Mouse (Mus musculus) neural tube, embryonic 13.5 days (tissue): Measurements from ENCODE around the gene Akr1b3. TPM values are rescaled to one million over a fixed set of nuclear protein-coding genes. Genes with fewer than 3 reads are reported as not detected.

Experiments
- ATAC-seq: fragments of 200-750 bp; cut with Nextera tagmentation; 2 replicates; pipeline ENCODE4 v1.8.0; 2017; ENCODE audit warnings: low read depth, mild to moderate bottlenecking, moderate TSS enrichment, moderate library complexity
- H3K27ac ChIP-seq: fragments of 300-500 bp; sonication (generic); replicated peaks from 2 replicates; pipeline ENCODE4 v1.5.1; 2015; ENCODE audit warnings: moderate library complexity, mild to moderate bottlenecking, inconsistent platforms
- H3K27me3 ChIP-seq: fragments of 300-500 bp; sonication (generic); 2 replicates; pipeline ENCODE4 v1.6.1; 2015; ENCODE audit warnings: mild to moderate bottlenecking, inconsistent platforms
- H3K36me3 ChIP-seq: fragments of 300-500 bp; sonication (generic); 2 replicates; pipeline ENCODE4 v1.6.1; 2015; ENCODE audit warnings: mild to moderate bottlenecking, inconsistent platforms
- H3K4me1 ChIP-seq: fragments of 300-500 bp; sonication (generic); replicated peaks from 2 replicates; pipeline ENCODE4 v1.6.1; 2015; ENCODE audit warnings: inconsistent platforms
- H3K4me2 ChIP-seq: fragments of 300-500 bp; sonication (generic); 2 replicates; pipeline ENCODE4 v1.6.1; 2015; ENCODE audit warnings: inconsistent platforms, mild to moderate bottlenecking, moderate library complexity
- H3K4me3 ChIP-seq: fragments of 300-500 bp; sonication (generic); 2 replicates; pipeline ENCODE4 v1.5.1; 2015; ENCODE audit warnings: mild to moderate bottlenecking, inconsistent platforms
- H3K9ac ChIP-seq: fragments of 300-500 bp; sonication (generic); 2 replicates; pipeline ENCODE4 v1.6.1; 2015; ENCODE audit warnings: moderate library complexity, mild to moderate bottlenecking, inconsistent platforms
- H3K9me3 ChIP-seq: fragments of 300-500 bp; sonication (generic); 2 replicates; pipeline ENCODE4 v1.6.1; 2016; ENCODE audit warnings: inconsistent platforms
- WGBS: fragments of 180-500 bp; shearing (Covaris S2); methylation state at CpG from one replicate; pipeline ENCODE4 v1.1.7; 2015; 5-methylcytosine and 5-hydroxymethylcytosine counted together
- polyA plus RNA-seq: library from polyadenylated mRNA; unstranded; fragments of >200 nt; fragmentation: Nextera tagmentation; extraction: Ambion mirVana; gene quantifications from 2 replicates; pipeline ENCODE4 v1.2.1, GENCODE M21; 2015

Gene Akr1b3
- polyA plus RNA-seq, 1 experiment from 2014 or later, result 109 TPM

DNA sequence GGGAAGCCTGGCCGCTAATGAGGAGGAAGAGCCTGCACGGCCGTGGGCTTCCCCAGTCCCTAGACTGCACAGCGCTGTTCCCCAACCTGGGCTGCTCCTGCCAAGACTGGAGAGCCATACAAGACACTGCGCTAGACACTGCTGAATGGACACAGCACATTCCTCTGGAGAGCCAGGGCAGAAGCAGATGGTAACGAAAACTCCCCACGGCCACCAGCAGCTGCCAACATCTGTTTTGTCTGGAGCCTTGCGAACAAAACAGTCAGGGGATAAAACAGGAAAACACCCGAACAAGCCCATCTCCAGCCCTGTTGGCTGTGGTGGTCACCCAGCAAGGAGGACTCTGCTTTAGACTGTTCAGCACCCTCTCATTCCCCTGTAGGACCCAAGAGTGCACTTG lies 3.9 kb downstream of the Akr1b3 start:
- Histone ChIP-seq H3K36me3 (peaks cover 40% of the 10 kb centered on the region), H3K27ac (no peak overlapping the region), H3K4me2 (no peak overlapping the region), H3K4me1 (peaks cover 26% of the 10 kb centered on the region), H3K27me3 (no peaks in the 10 kb centered on the region), H3K9me3 (no peaks in the 10 kb centered on the region), H3K9ac (no peak overlapping the region), H3K4me3 (no peak overlapping the region)
- WGBS, result 78% methylated on average over 9 of the region's 9 CpGs
- ATAC-seq, result no peak

DNA sequence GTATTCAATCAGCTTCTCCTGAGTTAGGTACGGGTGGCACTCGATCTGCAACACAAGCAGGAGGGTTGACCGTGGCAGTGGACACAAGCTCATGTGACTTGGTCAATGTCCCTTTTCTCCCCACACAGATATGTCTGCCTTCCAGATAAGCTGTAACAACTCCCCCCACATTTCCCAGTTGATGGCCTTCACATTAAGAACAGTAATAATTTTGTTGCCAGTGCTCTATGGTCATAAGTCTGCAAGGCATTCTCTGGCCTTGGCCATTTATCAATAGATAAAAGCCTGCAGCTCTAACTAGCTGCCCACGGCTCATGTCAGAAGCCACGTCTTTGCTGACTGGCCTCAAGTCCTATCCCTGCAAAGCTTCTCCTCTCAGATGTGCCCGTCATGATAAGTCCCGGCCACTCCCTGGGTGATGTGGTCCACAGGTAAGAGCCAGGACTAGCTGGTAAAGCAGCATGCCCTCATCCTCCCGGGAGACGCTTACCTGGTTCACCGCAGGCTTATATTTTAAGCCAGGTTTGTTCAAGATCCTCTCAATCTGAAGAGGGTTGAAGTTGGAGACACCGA lies 7.2 kb downstream of the Akr1b3 start:
- peaks cover 21% of the 10 kb centered on the region for H3K4me1 ChIP-seq
- WGBS, result 97% methylated on average over 11 of the region's 11 CpGs
- no peak overlapping the region for H3K4me2 ChIP-seq
- no peak for ATAC-seq
- no peak overlapping the region for H3K9ac ChIP-seq
- no peak overlapping the region for H3K4me3 ChIP-seq
- H3K27me3 ChIP-seq, result no peaks in the 10 kb centered on the region
- H3K27ac ChIP-seq, result no peak overlapping the region
- no peaks in the 10 kb centered on the region for H3K9me3 ChIP-seq
- peaks cover 62% of the 10 kb centered on the region for H3K36me3 ChIP-seq

DNA sequence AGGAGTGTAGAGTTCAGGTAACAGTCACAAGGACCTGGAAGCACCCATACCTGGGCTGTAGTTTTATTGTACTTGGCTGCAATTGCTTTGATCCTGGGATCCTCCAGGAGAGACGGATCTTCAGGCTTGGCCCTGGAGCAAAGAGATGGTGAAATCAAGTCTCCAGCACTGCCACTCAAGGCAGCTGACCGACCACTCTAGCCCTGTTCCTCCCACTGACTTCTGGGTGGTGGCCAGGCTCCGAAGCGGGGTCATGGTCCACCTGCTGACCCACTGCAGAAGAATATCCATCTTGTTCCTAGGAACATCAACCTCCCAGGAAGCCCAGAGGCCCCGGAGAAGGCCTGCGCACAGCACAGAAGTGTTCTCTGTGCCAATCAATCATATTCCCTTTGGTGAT lies 7.8 kb downstream of the Akr1b3 start:
- no peak overlapping the region for H3K27ac ChIP-seq
- no peaks in the 10 kb centered on the region for H3K27me3 ChIP-seq
- H3K9ac ChIP-seq, result no peak overlapping the region
- H3K4me3 ChIP-seq, result no peak overlapping the region
- no peaks in the 10 kb centered on the region for H3K9me3 ChIP-seq
- H3K36me3 ChIP-seq, result peaks cover 62% of the 10 kb centered on the region
- peaks cover 26% of the 10 kb centered on the region for H3K4me1 ChIP-seq
- no peak overlapping the region for H3K4me2 ChIP-seq
- 92% methylated on average over 6 of the region's 6 CpGs for WGBS
- ATAC-seq, result no peak

DNA sequence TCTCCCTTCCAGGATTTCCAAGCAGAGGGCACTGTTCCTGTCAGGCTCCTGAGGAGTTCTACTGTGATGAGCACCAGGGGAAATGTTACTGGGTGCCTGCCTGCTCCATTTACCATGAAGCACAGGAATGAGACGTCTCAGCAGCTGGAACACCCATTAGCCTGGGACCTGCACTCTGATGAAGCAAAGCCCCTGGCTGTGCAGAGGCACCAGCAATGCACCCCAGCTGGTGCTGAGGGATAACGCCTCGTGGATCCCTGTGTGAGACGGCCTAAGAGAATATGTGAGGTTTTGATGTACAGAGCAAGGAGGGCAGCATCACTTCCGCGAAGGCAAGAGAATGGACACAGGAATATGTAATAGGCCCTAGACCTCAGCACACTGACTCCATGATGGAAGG lies 10.5 kb downstream of the Akr1b3 start:
- no peak overlapping the region for H3K4me2 ChIP-seq
- H3K27ac ChIP-seq, result no peak overlapping the region
- ATAC-seq, result no peak
- H3K4me3 ChIP-seq, result no peak overlapping the region
- H3K9ac ChIP-seq, result no peak overlapping the region
- H3K4me1 ChIP-seq, result peaks cover 20% of the 10 kb centered on the region
- peaks cover 56% of the 10 kb centered on the region for H3K36me3 ChIP-seq
- WGBS, result 77% methylated on average over 6 of the region's 6 CpGs
- no peaks in the 10 kb centered on the region for H3K9me3 ChIP-seq
- H3K27me3 ChIP-seq, result no peaks in the 10 kb centered on the region

DNA sequence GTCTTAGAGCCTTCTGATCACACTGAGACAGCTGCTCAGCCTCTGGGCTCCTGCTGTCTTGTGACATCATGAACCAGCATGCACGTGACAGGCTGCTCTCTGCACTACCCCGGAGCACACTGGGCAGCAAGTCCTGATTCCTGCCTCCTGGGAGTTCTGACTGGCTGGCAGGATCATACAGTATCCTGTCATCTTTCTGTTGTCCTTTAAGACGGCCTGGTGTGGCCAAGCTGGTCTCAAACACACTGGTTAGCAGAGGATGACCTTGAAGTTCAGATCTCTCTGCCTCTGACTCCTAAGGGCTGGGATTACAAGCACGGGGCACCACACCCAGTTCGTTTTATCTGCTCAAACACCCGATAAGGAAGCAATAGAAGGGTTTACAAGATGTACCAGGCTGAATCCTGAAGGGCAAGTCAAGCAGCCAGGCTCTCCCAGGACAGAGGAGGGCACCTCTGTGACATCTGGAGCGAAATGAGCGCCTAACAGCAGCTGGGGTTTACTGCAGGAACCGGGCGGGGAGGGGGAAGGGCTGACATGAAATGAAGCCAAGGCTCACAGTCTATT lies 12.5 kb downstream of the Akr1b3 start:
- no peak for ATAC-seq
- Histone ChIP-seq H3K36me3 (peaks cover 35% of the 10 kb centered on the region), H3K4me3 (no peak overlapping the region), H3K4me2 (no peak overlapping the region), H3K27me3 (no peaks in the 10 kb centered on the region), H3K27ac (peak overlapping the region; percentile 56; the same call in 1 of the 2 replicates), H3K4me1 (peaks cover 20% of the 10 kb centered on the region), H3K9ac (no peak overlapping the region), H3K9me3 (no peaks in the 10 kb centered on the region)
- WGBS, result 74% methylated on average over 10 of the region's 10 CpGs

DNA sequence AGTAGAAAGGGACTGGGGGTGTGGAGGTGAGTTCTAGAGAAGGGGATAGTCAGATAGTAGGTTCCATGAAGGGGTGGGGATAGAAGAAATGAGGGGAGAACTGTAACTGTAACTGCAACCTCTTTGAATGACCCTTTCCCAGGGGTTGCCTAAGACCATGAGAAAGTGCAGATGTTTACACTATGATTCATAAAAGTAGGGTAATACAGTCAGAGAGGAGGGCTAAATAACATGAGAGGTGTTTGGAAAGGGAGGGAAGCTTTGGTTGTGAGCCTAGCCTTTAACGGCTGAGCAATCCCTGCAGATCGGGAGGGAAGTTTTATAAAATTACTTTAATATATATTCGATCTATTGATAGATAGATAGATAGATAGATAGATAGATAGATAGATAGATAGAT lies 20.2 kb downstream of the Akr1b3 start:
- Histone ChIP-seq H3K4me3 (no peak overlapping the region), H3K4me2 (no peak overlapping the region), H3K4me1 (peaks cover 11% of the 10 kb centered on the region; the same call in 1 of the 2 replicates), H3K27ac (no peak overlapping the region), H3K27me3 (no peaks in the 10 kb centered on the region), H3K9ac (no peak overlapping the region), H3K9me3 (no peaks in the 10 kb centered on the region), H3K36me3 (no peaks in the 10 kb centered on the region)
- ATAC-seq, result no peak
- WGBS, result 94% methylated on average over 3 of the region's 3 CpGs

DNA sequence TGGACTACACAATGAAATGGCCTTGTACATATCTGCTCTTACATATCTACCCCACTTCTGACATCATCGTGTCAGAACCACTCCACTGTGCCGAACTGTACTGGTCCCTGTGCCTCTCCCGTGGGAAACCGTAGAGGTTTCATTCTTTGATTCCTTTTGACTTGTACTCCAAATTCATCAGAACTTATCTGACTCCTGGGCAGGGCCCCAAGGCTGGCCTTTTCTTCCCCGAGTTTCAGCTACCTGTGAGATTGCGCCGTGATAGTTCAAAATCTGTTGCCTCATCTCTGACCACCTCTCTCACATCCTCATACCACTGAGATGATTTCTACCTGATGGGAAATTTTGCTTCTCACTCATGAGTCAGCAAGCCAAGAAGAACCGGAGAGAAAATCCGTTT lies 21.8 kb downstream of the Akr1b3 start:
- no peaks in the 10 kb centered on the region for H3K36me3 ChIP-seq
- no peak overlapping the region for H3K27ac ChIP-seq
- 96% methylated on average over 9 of the region's 9 CpGs for WGBS
- ATAC-seq, result no peak
- no peaks in the 10 kb centered on the region for H3K27me3 ChIP-seq
- H3K4me2 ChIP-seq, result no peak overlapping the region
- H3K4me3 ChIP-seq, result no peak overlapping the region
- H3K9ac ChIP-seq, result no peak overlapping the region
- no peaks in the 10 kb centered on the region for H3K9me3 ChIP-seq
- peaks cover 19% of the 10 kb centered on the region; the same call in 1 of the 2 replicates for H3K4me1 ChIP-seq

DNA sequence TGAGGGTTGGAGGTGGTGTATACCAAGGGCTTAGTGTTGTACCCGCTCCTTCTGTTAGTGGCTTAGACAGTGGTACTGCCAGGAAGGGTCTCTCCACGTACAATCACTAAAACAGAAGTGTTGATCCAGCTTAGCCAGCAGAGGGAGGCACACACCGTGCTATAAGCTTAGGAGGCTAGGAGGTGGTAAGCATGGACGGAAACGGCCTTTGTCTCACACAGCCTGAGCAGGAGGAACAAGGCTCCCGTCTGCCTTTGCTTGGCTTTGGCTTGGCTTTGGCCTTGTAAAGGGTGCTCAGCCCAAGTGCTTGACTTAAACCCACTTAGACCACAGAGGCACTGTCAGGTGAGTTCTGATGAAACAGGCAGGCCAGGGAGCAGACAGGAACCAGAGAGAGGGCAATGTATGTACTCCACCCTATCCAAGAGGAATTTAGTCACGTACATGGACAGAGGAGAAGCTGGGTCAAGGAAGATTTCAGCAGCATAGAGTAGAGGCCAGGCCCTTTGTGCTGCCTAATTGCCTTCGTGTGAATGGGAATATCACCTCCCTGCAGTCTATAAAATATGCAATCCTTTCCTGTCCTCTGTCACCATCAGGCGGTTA lies 24.3 kb downstream of the Akr1b3 start:
- no peak overlapping the region for H3K4me3 ChIP-seq
- no peak overlapping the region for H3K9ac ChIP-seq
- 29% methylated on average over 9 of the region's 9 CpGs for WGBS
- no peaks in the 10 kb centered on the region for H3K9me3 ChIP-seq
- no peaks in the 10 kb centered on the region for H3K27me3 ChIP-seq
- peak overlapping the region; percentile 35 for H3K27ac ChIP-seq
- no peaks in the 10 kb centered on the region for H3K36me3 ChIP-seq
- H3K4me1 ChIP-seq, result peaks cover 19% of the 10 kb centered on the region; the same call in 1 of the 2 replicates
- no peak overlapping the region for H3K4me2 ChIP-seq
- ATAC-seq, result peak; percentile 97

DNA sequence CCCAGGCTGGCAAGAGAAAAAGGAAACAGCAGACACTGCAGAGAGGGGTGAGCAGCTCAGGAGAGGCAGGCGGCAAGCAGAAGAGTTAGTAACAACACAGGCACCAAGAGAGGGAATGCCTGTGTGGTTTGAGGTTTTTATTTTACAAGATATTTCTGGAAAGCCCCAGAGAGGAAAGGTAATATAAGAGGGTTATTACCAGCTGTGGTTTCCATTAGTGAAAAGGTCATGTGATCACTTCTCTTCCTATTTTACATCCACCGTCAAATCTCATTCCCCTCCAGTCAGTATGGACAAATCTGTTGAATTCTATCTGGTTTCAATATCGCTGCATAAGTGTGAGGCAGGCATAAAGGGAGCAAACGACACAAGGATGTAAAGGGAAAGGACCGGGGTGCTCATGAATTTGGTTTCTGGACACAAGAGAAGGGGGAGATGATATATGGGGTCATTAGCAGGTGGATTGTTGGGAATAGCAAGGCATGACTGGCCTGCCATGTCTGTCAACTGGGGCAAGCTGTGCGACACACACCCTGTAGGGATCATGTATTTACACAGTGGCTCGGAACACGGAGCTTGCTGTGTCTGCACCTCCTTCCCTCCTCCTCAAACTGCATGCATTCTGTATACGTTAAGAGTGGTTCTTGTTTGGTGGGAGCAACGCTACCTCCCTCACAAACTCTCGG lies 24.9 kb downstream of the Akr1b3 start:
- peak overlapping the region; percentile 35 for H3K27ac ChIP-seq
- H3K4me1 ChIP-seq, result peaks cover 19% of the 10 kb centered on the region; the same call in 1 of the 2 replicates
- H3K36me3 ChIP-seq, result no peaks in the 10 kb centered on the region
- H3K9me3 ChIP-seq, result no peaks in the 10 kb centered on the region
- WGBS, result 62% methylated on average over 11 of the region's 11 CpGs
- ATAC-seq, result peak; percentile 74
- no peaks in the 10 kb centered on the region for H3K27me3 ChIP-seq
- H3K4me2 ChIP-seq, result no peak overlapping the region
- H3K4me3 ChIP-seq, result no peak overlapping the region
- no peak overlapping the region for H3K9ac ChIP-seq

DNA sequence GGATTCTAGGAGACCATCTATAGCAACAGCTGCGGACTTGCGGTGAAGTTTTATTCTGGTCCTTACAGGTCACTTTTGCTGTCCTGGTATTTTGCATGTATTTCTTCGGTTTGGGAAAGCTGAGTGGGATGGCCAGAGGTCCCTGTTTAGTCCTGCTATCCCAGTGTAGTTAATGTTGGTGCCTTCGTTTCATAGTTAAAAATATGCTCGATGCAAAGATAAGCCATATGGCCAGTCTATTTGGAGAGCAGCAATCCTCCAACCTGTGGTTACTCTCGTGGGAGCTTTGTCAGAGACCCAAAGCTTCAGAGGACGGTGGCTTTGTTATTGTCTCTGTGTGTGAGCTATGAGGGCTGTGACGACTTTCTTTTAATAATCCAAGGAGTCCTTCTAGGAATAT lies 26.6 kb downstream of the Akr1b3 start:
- Histone ChIP-seq H3K4me2 (no peak overlapping the region), H3K36me3 (no peaks in the 10 kb centered on the region), H3K27me3 (no peaks in the 10 kb centered on the region), H3K27ac (no peak overlapping the region), H3K9me3 (no peaks in the 10 kb centered on the region), H3K4me3 (no peak overlapping the region), H3K9ac (no peak overlapping the region), H3K4me1 (peaks cover 19% of the 10 kb centered on the region; the same call in 1 of the 2 replicates)
- WGBS, result 80% methylated on average over 8 of the region's 8 CpGs
- no peak for ATAC-seq

DNA sequence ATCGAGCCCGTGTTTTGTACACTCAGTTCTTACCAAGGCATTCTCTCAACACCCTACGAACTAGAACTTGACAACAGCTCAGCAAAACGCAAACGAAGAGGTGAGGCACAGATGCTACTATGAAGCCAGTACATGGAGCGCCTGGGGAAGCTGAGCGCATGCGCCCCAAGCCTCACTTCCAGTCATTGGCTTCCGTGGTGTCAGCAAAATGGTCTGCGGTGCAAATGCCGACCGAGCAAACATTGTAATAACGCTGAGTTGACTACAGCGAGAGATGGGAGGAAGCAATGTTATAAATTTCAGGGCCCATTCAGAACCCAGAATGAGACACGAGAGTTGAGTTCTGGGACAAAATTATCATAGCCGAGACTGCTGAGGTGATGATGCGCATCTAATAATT lies 27.2 kb downstream of the Akr1b3 start:
- WGBS, result 89% methylated on average over 17 of the region's 17 CpGs
- Histone ChIP-seq H3K4me2 (no peak overlapping the region), H3K27me3 (no peaks in the 10 kb centered on the region), H3K36me3 (no peaks in the 10 kb centered on the region), H3K9me3 (no peaks in the 10 kb centered on the region), H3K9ac (no peak overlapping the region), H3K4me3 (no peak overlapping the region), H3K4me1 (peaks cover 19% of the 10 kb centered on the region; the same call in 1 of the 2 replicates), H3K27ac (no peak overlapping the region)
- no peak for ATAC-seq

DNA sequence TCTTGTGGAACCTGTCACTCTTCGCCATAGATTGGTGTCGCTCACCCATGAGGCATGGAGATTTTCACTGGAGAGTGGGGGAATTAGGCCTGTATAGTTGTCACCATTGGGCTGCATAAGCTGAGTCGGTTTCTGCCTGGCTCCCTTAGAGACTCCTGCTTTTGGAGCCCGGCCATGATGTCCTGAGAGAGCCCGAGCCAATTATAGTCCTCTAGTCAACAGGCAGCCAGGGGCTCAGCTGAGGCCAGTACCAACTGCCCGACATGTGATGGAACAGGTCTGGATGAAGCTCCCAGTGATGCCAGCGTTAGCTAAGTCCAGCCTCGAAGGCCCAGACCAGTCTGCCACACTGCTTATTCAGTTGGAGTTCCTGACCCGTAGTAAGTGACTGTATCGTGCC lies 29.2 kb downstream of the Akr1b3 start:
- Histone ChIP-seq H3K9ac (no peak overlapping the region), H3K27ac (no peak overlapping the region), H3K4me2 (no peak overlapping the region), H3K4me1 (peaks cover 17% of the 10 kb centered on the region; the same call in 1 of the 2 replicates), H3K27me3 (no peaks in the 10 kb centered on the region), H3K4me3 (no peak overlapping the region), H3K36me3 (no peaks in the 10 kb centered on the region), H3K9me3 (no peaks in the 10 kb centered on the region)
- 87% methylated on average over 10 of the region's 10 CpGs for WGBS
- ATAC-seq, result no peak
